Mouse (Mus musculus): ENCODE measurements around the gene Wfdc18. TPM values are rescaled to one million over a fixed set of nuclear protein-coding genes. Genes with fewer than 3 reads are reported as not detected.

The Wfdc18 gene
- polyA plus RNA-seq (2015; fragmentation: Nextera tagmentation; extraction: Ambion mirVana), result 0.57 and 0.66 TPM in 2 replicates

- H3K9me3 ChIP-seq, result no peaks in the 10 kb centered on the region
- ATAC-seq (ENCODE audit: insufficient read depth, low FRiP score, low read depth), result no peak
- WGBS, result 66% methylated on average over 4 of the region's 4 CpGs
- H3K36me3 ChIP-seq, result no peaks in the 10 kb centered on the region
- H3K27me3 ChIP-seq (replicated peaks), result no peaks in the 10 kb centered on the region
- no peak within 1 kb of the TSS for H3K9ac ChIP-seq
- no peak within 1 kb of the TSS for H3K4me2 ChIP-seq
- H3K27ac ChIP-seq, result no peak within 1 kb of the TSS
- no peak within 1 kb of the TSS for H3K4me3 ChIP-seq (replicated peaks)
- H3K4me1 ChIP-seq, result no peaks in the 10 kb centered on the region
These were observed at the start of gene Wfdc18 for GRCm38 (mm10) chr11:83708715-83709114. Wfdc18 (plus strand) TSS chr11:83709015.

- no peaks in the 10 kb centered on the region for H3K36me3 ChIP-seq
- no peak for ATAC-seq (ENCODE audit: insufficient read depth, low FRiP score, low read depth)
These were observed 46.6 kb upstream of the Wfdc18 start, which contains the start of gene Ccl4 for GRCm38 (mm10) chr11:83662204-83662603. Ccl4 (plus strand) TSS chr11:83662584.

GRCm38 (mm10) chr11:83663532-83663931, 45.3 kb upstream of the Wfdc18 start:
- Histone ChIP-seq H3K4me3 (replicated peaks) (no peak overlapping the region), H3K4me1 (no peaks in the 10 kb centered on the region), H3K9me3 (no peaks in the 10 kb centered on the region), H3K9ac (no peak overlapping the region), H3K4me2 (no peak overlapping the region), H3K27me3 (replicated peaks) (no peaks in the 10 kb centered on the region), H3K27ac (no peak overlapping the region), H3K36me3 (no peaks in the 10 kb centered on the region)
- ATAC-seq (ENCODE audit: insufficient read depth, low FRiP score, low read depth), result no peak
- 50% methylated on average over 5 of the region's 5 CpGs for WGBS

More at GRCm38 (mm10) chr11:83662204-83662603, 46.6 kb upstream of the Wfdc18 start, which contains the start of gene Ccl4:
- Histone ChIP-seq H3K4me3 (replicated peaks) (no peak within 1 kb of the TSS), H3K4me1 (no peaks in the 10 kb centered on the region), H3K27ac (no peak within 1 kb of the TSS), H3K9me3 (no peaks in the 10 kb centered on the region), H3K4me2 (no peak within 1 kb of the TSS), H3K9ac (no peak within 1 kb of the TSS), H3K27me3 (replicated peaks) (no peaks in the 10 kb centered on the region)
- WGBS, result 71% methylated on average over 6 of the region's 6 CpGs

- H3K27ac ChIP-seq, result no peak overlapping the region
- no peaks in the 10 kb centered on the region for H3K4me1 ChIP-seq
- H3K4me2 ChIP-seq, result no peak overlapping the region
- no peak for ATAC-seq (ENCODE audit: insufficient read depth, low FRiP score, low read depth)
- H3K9me3 ChIP-seq, result no peaks in the 10 kb centered on the region
- no peaks in the 10 kb centered on the region for H3K36me3 ChIP-seq
- H3K4me3 ChIP-seq (replicated peaks), result no peak overlapping the region
- H3K9ac ChIP-seq, result no peak overlapping the region
- H3K27me3 ChIP-seq (replicated peaks), result no peaks in the 10 kb centered on the region
These were observed 37.1 kb upstream of the Wfdc18 start for GRCm38 (mm10) chr11:83671743-83672142.

GRCm38 (mm10) chr11:83675665-83676064, 33.1 kb upstream of the Wfdc18 start:
- no peak overlapping the region for H3K9ac ChIP-seq
- H3K27me3 ChIP-seq (replicated peaks), result no peaks in the 10 kb centered on the region
- no peak for ATAC-seq (ENCODE audit: insufficient read depth, low FRiP score, low read depth)
- no peaks in the 10 kb centered on the region for H3K9me3 ChIP-seq
- 91% methylated on average over 1 of the region's 1 CpGs for WGBS
- no peak overlapping the region for H3K4me2 ChIP-seq
- no peak overlapping the region for H3K27ac ChIP-seq
- no peak overlapping the region for H3K4me3 ChIP-seq (replicated peaks)
- no peaks in the 10 kb centered on the region for H3K36me3 ChIP-seq
- no peaks in the 10 kb centered on the region for H3K4me1 ChIP-seq

- Histone ChIP-seq H3K4me3 (replicated peaks) (no peak overlapping the region), H3K36me3 (no peaks in the 10 kb centered on the region), H3K4me1 (no peaks in the 10 kb centered on the region), H3K27me3 (replicated peaks) (no peaks in the 10 kb centered on the region), H3K4me2 (no peak overlapping the region), H3K27ac (no peak overlapping the region), H3K9ac (no peak overlapping the region), H3K9me3 (no peaks in the 10 kb centered on the region)
- ATAC-seq (ENCODE audit: insufficient read depth, low FRiP score, low read depth), result no peak
- 67% methylated on average over 1 of the region's 1 CpGs for WGBS
These were observed 18.9 kb upstream of the Wfdc18 start for GRCm38 (mm10) chr11:83689918-83690317.

- H3K27me3 ChIP-seq (replicated peaks), result no peaks in the 10 kb centered on the region
- 70% methylated on average over 1 of the region's 1 CpGs for WGBS
- no peaks in the 10 kb centered on the region for H3K9me3 ChIP-seq
- H3K4me3 ChIP-seq (replicated peaks), result no peak overlapping the region
- H3K36me3 ChIP-seq, result no peaks in the 10 kb centered on the region
- no peak overlapping the region for H3K9ac ChIP-seq
- H3K27ac ChIP-seq, result no peak overlapping the region
- ATAC-seq (ENCODE audit: insufficient read depth, low FRiP score, low read depth), result no peak
- H3K4me1 ChIP-seq, result no peaks in the 10 kb centered on the region
- H3K4me2 ChIP-seq, result no peak overlapping the region
These were observed 16.8 kb upstream of the Wfdc18 start for GRCm38 (mm10) chr11:83692008-83692407.

- H3K36me3 ChIP-seq, result no peaks in the 10 kb centered on the region
- no peak within 1 kb of the TSS for H3K9ac ChIP-seq
- ATAC-seq (ENCODE audit: insufficient read depth, low FRiP score, low read depth), result no peak
- H3K4me1 ChIP-seq, result no peaks in the 10 kb centered on the region
- WGBS, result 17% methylated on average over 1 of the region's 1 CpGs
- no peaks in the 10 kb centered on the region for H3K9me3 ChIP-seq
- H3K27ac ChIP-seq, result no peak within 1 kb of the TSS
- no peak within 1 kb of the TSS for H3K4me3 ChIP-seq (replicated peaks)
- no peak within 1 kb of the TSS for H3K4me2 ChIP-seq
- no peaks in the 10 kb centered on the region for H3K27me3 ChIP-seq (replicated peaks)
These were observed 5.1 kb upstream of the Wfdc18 start, which contains the start of gene Wfdc17 for GRCm38 (mm10) chr11:83703705-83704104. Wfdc17 (plus strand) TSS chr11:83703991.

- WGBS, result 81% methylated on average over 5 of the region's 5 CpGs
- no peaks in the 10 kb centered on the region for H3K27me3 ChIP-seq (replicated peaks)
These were observed 868 bp downstream of the Wfdc18 start for GRCm38 (mm10) chr11:83709683-83710082.

GRCm38 (mm10) chr11:83712671-83713070, 3.9 kb downstream of the Wfdc18 start:
- Histone ChIP-seq H3K27ac (no peak overlapping the region), H3K4me2 (no peak overlapping the region), H3K36me3 (no peaks in the 10 kb centered on the region), H3K4me3 (replicated peaks) (no peak overlapping the region), H3K4me1 (no peaks in the 10 kb centered on the region), H3K9me3 (no peaks in the 10 kb centered on the region), H3K9ac (no peak overlapping the region), H3K27me3 (replicated peaks) (no peaks in the 10 kb centered on the region)
- 55% methylated on average over 1 of the region's 1 CpGs for WGBS
- no peak for ATAC-seq (ENCODE audit: insufficient read depth, low FRiP score, low read depth)

More at GRCm38 (mm10) chr11:83709683-83710082, 868 bp downstream of the Wfdc18 start:
- no peaks in the 10 kb centered on the region for H3K9me3 ChIP-seq
- no peaks in the 10 kb centered on the region for H3K4me1 ChIP-seq
- H3K27ac ChIP-seq, result no peak overlapping the region
- no peak overlapping the region for H3K4me2 ChIP-seq
- no peaks in the 10 kb centered on the region for H3K36me3 ChIP-seq
- no peak for ATAC-seq (ENCODE audit: insufficient read depth, low FRiP score, low read depth)
- H3K9ac ChIP-seq, result no peak overlapping the region
- H3K4me3 ChIP-seq (replicated peaks), result no peak overlapping the region

- no peak overlapping the region for H3K27ac ChIP-seq
- no peaks in the 10 kb centered on the region for H3K4me1 ChIP-seq
- no peak for ATAC-seq (ENCODE audit: insufficient read depth, low FRiP score, low read depth)
- no peaks in the 10 kb centered on the region for H3K36me3 ChIP-seq
- H3K9ac ChIP-seq, result no peak overlapping the region
- no peak overlapping the region for H3K4me2 ChIP-seq
- 76% methylated on average over 2 of the region's 2 CpGs for WGBS
- H3K9me3 ChIP-seq, result no peaks in the 10 kb centered on the region
- no peaks in the 10 kb centered on the region for H3K27me3 ChIP-seq (replicated peaks)
- no peak overlapping the region for H3K4me3 ChIP-seq (replicated peaks)
These were observed 5.1 kb downstream of the Wfdc18 start for GRCm38 (mm10) chr11:83713925-83714324.

GRCm38 (mm10) chr11:83717042-83717665, 8.3 kb downstream of the Wfdc18 start:
- no peak overlapping the region for H3K4me2 ChIP-seq
- H3K27ac ChIP-seq, result no peak overlapping the region
- H3K36me3 ChIP-seq, result no peaks in the 10 kb centered on the region
- no peaks in the 10 kb centered on the region for H3K9me3 ChIP-seq
- no peaks in the 10 kb centered on the region for H3K4me1 ChIP-seq
- H3K4me3 ChIP-seq (replicated peaks), result no peak overlapping the region
- no peak overlapping the region for H3K9ac ChIP-seq
- no peak for ATAC-seq (ENCODE audit: insufficient read depth, low FRiP score, low read depth)
- no peaks in the 10 kb centered on the region for H3K27me3 ChIP-seq (replicated peaks)
- WGBS, result 80% methylated on average over 6 of the region's 6 CpGs

GRCm38 (mm10) chr11:83720766-83721165, 12.0 kb downstream of the Wfdc18 start:
- Histone ChIP-seq H3K4me1 (no peaks in the 10 kb centered on the region), H3K4me2 (no peak overlapping the region), H3K36me3 (no peaks in the 10 kb centered on the region), H3K27ac (no peak overlapping the region), H3K27me3 (replicated peaks) (no peaks in the 10 kb centered on the region), H3K9ac (no peak overlapping the region), H3K9me3 (no peaks in the 10 kb centered on the region), H3K4me3 (replicated peaks) (no peak overlapping the region)
- no peak for ATAC-seq (ENCODE audit: insufficient read depth, low FRiP score, low read depth)
